Mouse (Mus musculus): ENCODE data around the gene Gpr22. TPM values are rescaled to one million over a fixed set of nuclear protein-coding genes. Genes with fewer than 3 reads are reported as not detected.

Gene Gpr22
- 0.47 TPM for polyA plus RNA-seq (2017; shearing (Covaris generic))

GRCm38 (mm10) chr12:31713600-31713999, at the start of gene Gpr22:
Gene Gpr22, minus strand, starts transcription at chr12:31713947.

Other genes with a start within 250 kb of the Gpr22 start
- gene Cbll1, start 214.3 kb downstream of the Gpr22 start, polyA plus RNA-seq (2017; shearing (Covaris generic)): 34.7 TPM
- gene Slc26a4, start 154.0 kb downstream of the Gpr22 start, polyA plus RNA-seq (2017; shearing (Covaris generic)): 0.16 TPM
- gene Bcap29, start 79.3 kb downstream of the Gpr22 start, polyA plus RNA-seq (2017; shearing (Covaris generic)): 39.3 TPM
- 8.9 TPM for gene Dus4l, start 59.1 kb downstream of the Gpr22 start, polyA plus RNA-seq (2017; shearing (Covaris generic))
- gene Cog5, start 59.1 kb downstream of the Gpr22 start, polyA plus RNA-seq (2017; shearing (Covaris generic)): 42.7 TPM
- gene Hbp1, start 236.6 kb upstream of the Gpr22 start, polyA plus RNA-seq (2017; shearing (Covaris generic)): 271 TPM

Measured in effector memory CD4-positive, alpha-beta T cell, adult 5 months (primary cell).